Mouse (Mus musculus): ENCODE measurements around the gene St6gal1. TPM values are rescaled to one million over a fixed set of nuclear protein-coding genes. Genes with fewer than 3 reads are reported as not detected.
A peak's percentile ranks its signal among the peaks of the same experiment; 100 is the strongest.

The St6gal1 gene
- polyA plus RNA-seq, 1 experiment: 77.2 TPM

DNA sequence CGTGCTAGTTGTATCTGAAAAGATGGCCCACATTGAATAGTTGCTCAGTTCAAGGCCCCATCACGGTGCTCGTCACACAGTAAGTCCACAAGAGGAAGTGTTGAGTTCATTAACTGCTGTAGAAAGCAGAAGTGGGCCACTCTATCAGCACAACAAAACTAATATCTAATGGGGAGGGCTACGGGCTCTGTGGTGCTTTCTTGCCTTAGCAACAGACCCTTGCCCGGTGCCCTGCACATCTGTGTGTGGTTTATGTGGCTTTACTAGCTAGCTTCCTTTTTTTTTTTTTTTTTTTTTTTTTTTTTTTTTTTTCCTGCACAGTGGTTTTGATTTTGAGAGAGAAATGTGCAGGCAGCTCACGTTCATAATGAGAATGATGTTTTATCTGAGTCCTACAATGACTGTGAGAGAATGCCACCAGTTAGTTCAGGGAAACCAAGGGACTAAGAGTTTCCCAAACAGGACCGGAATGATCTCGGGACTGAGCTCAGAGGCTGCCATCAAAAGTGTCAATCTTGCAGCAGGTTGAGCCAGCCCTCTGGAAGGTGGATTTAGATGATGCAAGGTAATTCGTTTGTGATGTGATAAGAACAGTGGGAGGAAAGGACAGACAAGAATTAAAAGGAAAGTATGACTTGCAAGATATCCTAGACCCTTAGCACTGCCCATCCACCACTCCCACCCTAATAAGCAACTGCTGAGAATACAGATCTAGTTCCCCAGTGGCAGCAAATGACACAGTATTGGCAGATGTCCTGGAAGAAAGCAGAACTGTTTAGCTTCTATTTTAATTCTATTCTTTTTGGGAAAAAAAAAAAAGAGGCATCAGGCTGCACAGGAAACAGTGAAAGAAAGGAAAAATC lies 55.6 kb downstream of the St6gal1 start:
- TF ChIP-seq CTCF (IDR thresholded peaks at IDR 0.05; ENCODE audit: low read depth, low read length): no peak
- no peak for TF ChIP-seq POLR2A (IDR thresholded peaks at IDR 0.05; ENCODE audit: borderline replicate concordance, low read depth, low read length)
- Histone ChIP-seq H3K4me3 (ENCODE audit: insufficient read depth, low read length) (peak overlapping the region; percentile 58), H3K27ac (ENCODE audit: insufficient read depth, low read depth, low read length) (peak overlapping the region; percentile 99)

DNA sequence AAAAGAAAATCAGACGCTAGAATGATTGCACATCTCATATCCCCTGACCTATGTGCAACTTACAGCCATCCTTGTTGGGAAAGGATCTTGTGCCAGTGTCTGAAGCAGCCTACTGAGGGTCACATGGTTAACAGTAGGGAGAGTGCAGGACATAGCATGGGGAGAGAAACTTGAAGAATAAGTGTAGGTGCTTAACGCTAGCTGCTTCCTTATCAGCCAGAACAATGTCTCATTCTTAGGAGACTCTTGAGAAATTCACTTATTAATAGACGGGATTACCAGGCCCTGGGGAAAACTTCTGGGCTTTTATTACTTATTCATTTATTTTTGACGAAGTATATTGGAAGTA lies 56.2 kb downstream of the St6gal1 start:
- Histone ChIP-seq H3K27ac (ENCODE audit: insufficient read depth, low read depth, low read length) (peak overlapping the region; percentile 87), H3K4me1 (ENCODE audit: control insufficient read depth, insufficient read depth, low read length) (peaks cover 39% of the 10 kb centered on the region), H3K4me3 (ENCODE audit: insufficient read depth, low read length) (no peak overlapping the region)
- TF ChIP-seq POLR2A (IDR thresholded peaks at IDR 0.05; ENCODE audit: borderline replicate concordance, low read depth, low read length) (no peak), CTCF (IDR thresholded peaks at IDR 0.05; ENCODE audit: low read depth, low read length) (no peak)

More for the DNA sequence above, 55.6 kb downstream of the St6gal1 start:
- H3K4me1 ChIP-seq (ENCODE audit: control insufficient read depth, insufficient read depth, low read length): peaks cover 39% of the 10 kb centered on the region

DNA sequence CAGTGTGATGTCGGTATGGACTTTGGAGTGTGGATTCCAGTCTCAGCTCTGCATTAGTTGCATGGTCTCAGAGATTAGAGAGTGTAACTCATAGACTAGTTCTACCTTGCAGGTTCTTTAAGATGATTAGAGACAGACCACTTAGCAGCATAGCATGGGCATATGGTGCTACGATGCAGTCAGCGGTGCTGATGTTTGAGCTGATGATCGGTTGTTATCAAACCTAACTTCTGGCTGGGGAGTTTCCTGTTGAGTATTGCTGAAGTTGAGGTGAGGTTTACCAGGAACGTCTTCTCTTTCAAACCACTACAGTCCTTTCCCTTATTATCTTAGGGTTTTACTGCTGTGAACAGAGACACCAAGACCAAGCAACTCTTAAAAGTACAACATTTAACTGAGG lies 57.7 kb downstream of the St6gal1 start:
- H3K4me3 ChIP-seq (ENCODE audit: insufficient read depth, low read length): no peak overlapping the region
- no peak for TF ChIP-seq CTCF (IDR thresholded peaks at IDR 0.05; ENCODE audit: low read depth, low read length)
- no peak for TF ChIP-seq POLR2A (IDR thresholded peaks at IDR 0.05; ENCODE audit: borderline replicate concordance, low read depth, low read length)
- H3K27ac ChIP-seq (ENCODE audit: insufficient read depth, low read depth, low read length): no peak overlapping the region
- H3K4me1 ChIP-seq (ENCODE audit: control insufficient read depth, insufficient read depth, low read length): peaks cover 54% of the 10 kb centered on the region

DNA sequence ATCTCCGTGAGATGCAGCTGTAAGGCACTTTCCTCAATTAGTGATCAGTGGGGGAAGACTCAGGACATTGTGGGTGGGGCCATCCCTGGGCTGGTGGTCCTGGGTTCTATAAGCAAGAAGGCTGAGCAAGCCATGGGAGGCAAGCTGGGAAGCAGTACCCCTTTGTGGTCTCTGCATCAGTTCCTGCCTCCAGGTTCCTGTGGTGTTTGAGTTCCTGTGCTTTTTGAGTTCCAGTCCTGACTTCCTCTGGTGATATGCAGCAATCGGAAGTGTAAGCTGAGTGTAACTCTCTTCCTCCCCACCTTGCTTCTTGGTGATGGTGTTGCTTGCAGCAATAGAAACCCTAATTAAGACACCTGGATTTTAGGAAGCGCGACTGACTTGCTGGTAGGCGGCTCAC lies 58.4 kb downstream of the St6gal1 start:
- Histone ChIP-seq H3K4me1 (ENCODE audit: control insufficient read depth, insufficient read depth, low read length) (peaks cover 58% of the 10 kb centered on the region), H3K4me3 (ENCODE audit: insufficient read depth, low read length) (no peak overlapping the region), H3K27ac (ENCODE audit: insufficient read depth, low read depth, low read length) (peak overlapping the region; percentile 19; the same call in 1 of the 2 replicates)
- TF ChIP-seq POLR2A (IDR thresholded peaks at IDR 0.05; ENCODE audit: borderline replicate concordance, low read depth, low read length) (no peak), CTCF (IDR thresholded peaks at IDR 0.05; ENCODE audit: low read depth, low read length) (no peak)

DNA sequence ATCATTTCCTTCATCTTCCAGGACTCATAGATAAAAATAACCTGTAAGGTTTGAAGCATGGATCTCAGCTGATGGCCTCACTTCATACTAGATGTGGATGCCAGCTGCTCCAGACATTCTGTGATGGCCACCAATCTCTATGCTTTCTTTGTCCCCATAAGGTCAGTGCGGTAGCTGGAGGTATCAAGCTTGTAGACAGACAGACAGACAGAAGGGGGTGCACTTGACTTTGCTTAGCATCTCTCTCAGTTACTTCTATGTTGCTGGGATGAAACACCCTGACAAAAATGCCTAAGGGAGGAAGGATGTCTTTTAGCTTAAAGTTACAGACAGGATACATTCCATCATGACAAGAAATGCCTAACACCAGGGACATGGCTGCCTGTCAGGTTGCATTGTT lies 59.1 kb downstream of the St6gal1 start:
- TF ChIP-seq POLR2A (IDR thresholded peaks at IDR 0.05; ENCODE audit: borderline replicate concordance, low read depth, low read length) (no peak), CTCF (IDR thresholded peaks at IDR 0.05; ENCODE audit: low read depth, low read length) (no peak)
- Histone ChIP-seq H3K27ac (ENCODE audit: insufficient read depth, low read depth, low read length) (no peak overlapping the region), H3K4me3 (ENCODE audit: insufficient read depth, low read length) (no peak overlapping the region), H3K4me1 (ENCODE audit: control insufficient read depth, insufficient read depth, low read length) (peaks cover 62% of the 10 kb centered on the region)

DNA sequence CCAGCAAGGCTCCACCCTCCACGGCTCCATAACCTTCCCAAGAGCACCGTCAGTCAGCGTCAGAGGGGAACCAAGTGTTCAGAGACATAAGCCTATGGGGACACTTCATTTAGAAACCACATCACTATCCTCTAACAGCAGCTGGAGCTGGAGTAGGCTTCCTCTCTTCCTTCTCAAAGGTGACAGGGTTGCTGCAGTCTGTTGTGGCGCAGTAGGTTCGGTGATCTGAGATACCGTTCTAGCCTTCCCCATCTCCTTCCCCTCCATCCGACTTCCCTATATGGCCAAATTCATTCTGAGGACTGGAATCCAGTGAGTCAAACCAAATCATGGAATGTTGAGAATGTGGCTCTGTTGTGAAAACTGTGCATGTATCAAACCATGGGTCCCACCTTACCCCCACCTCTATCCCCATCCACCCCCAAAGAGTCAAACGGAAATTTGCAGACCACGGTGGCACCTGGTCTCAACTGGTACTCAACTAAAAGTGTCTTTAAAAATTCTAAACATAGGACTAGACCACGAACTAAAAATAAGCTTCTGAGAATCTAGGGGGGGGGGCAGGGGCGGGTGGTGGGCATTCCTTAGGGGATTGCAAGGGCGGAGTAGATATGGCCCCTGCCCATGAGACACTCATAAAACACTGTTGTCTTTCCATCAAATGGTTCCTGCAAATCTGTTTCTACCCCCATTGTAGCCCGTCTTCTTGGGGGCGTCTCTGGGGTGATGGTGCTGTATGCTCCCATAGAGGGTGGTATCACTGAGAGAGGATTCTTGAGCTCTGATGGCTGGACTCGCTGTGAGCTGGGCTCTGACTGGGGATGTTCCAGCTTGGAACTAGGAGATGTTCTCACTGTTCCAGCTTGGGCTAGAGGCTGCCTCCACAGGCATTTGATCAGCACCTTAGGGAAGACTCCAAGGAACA lies 60.2 kb downstream of the St6gal1 start:
- Histone ChIP-seq H3K27ac (ENCODE audit: insufficient read depth, low read depth, low read length) (no peak overlapping the region), H3K4me1 (ENCODE audit: control insufficient read depth, insufficient read depth, low read length) (peaks cover 65% of the 10 kb centered on the region), H3K4me3 (ENCODE audit: insufficient read depth, low read length) (no peak overlapping the region)
- TF ChIP-seq POLR2A (IDR thresholded peaks at IDR 0.05; ENCODE audit: borderline replicate concordance, low read depth, low read length): no peak
- TF ChIP-seq CTCF (IDR thresholded peaks at IDR 0.05; ENCODE audit: low read depth, low read length): no peak

DNA sequence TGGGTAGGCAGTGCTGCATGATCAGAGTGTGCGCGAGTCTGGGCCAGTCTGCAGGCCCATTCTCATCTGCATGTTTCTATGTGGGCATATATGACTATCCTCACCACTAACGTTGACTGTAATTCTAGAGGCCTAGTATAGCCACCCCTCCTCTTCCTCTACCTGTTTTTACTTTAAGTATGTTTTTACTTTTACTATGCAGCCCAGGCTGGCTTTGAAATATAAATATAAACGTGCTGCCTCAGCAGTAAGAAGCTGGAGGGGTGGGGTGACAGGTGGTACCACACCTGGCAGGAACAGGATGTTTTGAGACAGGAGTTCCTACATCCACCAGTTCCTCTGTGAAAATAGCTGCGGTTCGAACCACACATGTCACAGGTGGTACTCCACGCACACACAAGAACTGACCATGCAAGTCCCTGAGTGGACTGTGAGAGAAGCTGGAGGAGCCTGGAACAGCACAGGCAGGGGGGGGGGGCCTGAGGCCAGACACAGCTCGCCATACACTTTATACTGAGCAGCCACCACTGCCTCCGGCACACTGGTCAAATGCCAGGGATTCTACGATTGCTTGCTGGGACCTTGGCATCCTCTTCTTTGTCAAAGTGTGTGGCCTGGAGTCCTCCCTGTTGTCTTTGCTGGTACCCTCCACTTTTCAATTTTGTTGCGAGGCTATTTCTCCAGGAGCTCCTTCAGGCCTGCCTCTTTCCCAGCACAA lies 62.0 kb downstream of the St6gal1 start:
- peak overlapping the region; percentile 83 for H3K27ac ChIP-seq (ENCODE audit: insufficient read depth, low read depth, low read length)
- H3K4me1 ChIP-seq (ENCODE audit: control insufficient read depth, insufficient read depth, low read length): peaks cover 70% of the 10 kb centered on the region
- no peak overlapping the region for H3K4me3 ChIP-seq (ENCODE audit: insufficient read depth, low read length)
- TF ChIP-seq POLR2A (IDR thresholded peaks at IDR 0.05; ENCODE audit: borderline replicate concordance, low read depth, low read length) (0 out of 2 replicates have a peak, but pooled peaks have one; percentile 5), CTCF (IDR thresholded peaks at IDR 0.05; ENCODE audit: low read depth, low read length) (no peak)

DNA sequence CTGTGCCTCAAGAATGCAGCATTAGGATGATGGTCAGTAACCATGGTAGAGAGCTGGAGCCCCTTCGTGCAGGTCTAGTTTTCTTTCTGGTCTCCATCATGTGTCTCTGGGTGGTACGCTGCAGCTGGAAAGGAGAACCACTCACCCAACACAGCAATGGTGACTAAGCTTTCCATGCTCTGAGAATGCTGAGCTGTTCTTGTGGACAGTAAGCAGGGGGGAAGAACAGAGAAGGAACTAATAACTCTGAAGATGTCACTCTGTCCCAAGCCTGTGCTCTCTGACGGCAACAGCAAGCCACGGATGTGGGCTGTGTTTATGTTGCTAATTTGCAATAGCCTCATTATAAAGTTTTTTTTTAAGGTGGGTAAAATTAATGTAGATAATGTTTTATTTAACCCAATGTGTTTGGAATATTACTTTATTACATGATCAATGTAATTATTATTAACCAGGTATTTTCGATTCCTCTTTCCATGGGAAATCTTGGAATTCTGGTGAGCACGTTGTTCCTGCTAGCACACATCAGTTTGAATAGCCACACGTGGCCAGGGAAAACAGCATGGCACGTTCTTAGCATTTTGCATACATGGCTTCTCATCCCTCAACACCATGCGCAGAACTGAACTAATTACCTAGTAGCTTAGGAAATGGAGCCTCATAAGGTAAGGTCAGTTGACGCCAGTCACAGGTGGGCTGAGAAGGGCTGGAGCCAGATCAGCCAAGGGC lies 62.9 kb downstream of the St6gal1 start:
- TF ChIP-seq CTCF (IDR thresholded peaks at IDR 0.05; ENCODE audit: low read depth, low read length) (no peak), POLR2A (IDR thresholded peaks at IDR 0.05; ENCODE audit: borderline replicate concordance, low read depth, low read length) (no peak)
- no peak overlapping the region for H3K4me3 ChIP-seq (ENCODE audit: insufficient read depth, low read length)
- H3K27ac ChIP-seq (ENCODE audit: insufficient read depth, low read depth, low read length): peak overlapping the region; percentile 83
- H3K4me1 ChIP-seq (ENCODE audit: control insufficient read depth, insufficient read depth, low read length): peaks cover 61% of the 10 kb centered on the region

DNA sequence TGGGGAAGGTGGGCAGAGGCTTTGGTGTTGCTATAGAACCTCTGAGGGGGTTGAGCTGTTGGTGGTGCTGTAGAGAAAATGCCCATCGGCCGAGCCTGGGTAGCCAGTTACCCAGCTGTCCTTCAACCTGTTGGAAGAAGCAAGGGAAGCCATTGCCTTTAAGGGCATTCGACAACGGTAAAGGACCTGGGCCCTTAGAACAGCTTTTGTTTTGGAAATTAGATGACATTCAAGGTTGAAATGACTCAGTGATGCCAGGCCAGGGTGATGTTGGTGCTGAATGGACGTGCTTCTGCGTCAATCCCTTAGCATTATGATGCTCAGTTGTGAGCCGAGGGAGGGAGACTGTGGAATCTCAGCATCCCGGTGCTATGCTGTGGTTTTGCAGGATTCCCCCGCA lies 63.6 kb downstream of the St6gal1 start:
- H3K4me1 ChIP-seq (ENCODE audit: control insufficient read depth, insufficient read depth, low read length): peaks cover 54% of the 10 kb centered on the region
- no peak overlapping the region for H3K4me3 ChIP-seq (ENCODE audit: insufficient read depth, low read length)
- peak overlapping the region; percentile 72 for H3K27ac ChIP-seq (ENCODE audit: insufficient read depth, low read depth, low read length)
- TF ChIP-seq POLR2A (IDR thresholded peaks at IDR 0.05; ENCODE audit: borderline replicate concordance, low read depth, low read length) (no peak), CTCF (IDR thresholded peaks at IDR 0.05; ENCODE audit: low read depth, low read length) (no peak)

Measured in bone marrow macrophage, adult 2 months (primary cell).